Mouse (Mus musculus): ENCODE data around the gene Gm8271. TPM values are rescaled to one million over a fixed set of nuclear protein-coding genes. Genes with fewer than 3 reads are reported as not detected.
"Not testable (repeated sequence)": the region's sequence is repeated elsewhere in the genome, so short reads cannot be mapped to it uniquely, and the experiment has no call there.

The Gm8271 gene
- total RNA-seq (2017), result not detected in 2 replicates

GRCm38 (mm10) chr14:5185493-5185892 lies at the start of gene Gm8271:
TSS of gene Gm8271 (plus strand) at chr14:5185793.
- ATAC-seq (replicated peaks; ENCODE audit: low read depth, poor library complexity, severe bottlenecking), result not testable (repeated sequence)

DNA sequence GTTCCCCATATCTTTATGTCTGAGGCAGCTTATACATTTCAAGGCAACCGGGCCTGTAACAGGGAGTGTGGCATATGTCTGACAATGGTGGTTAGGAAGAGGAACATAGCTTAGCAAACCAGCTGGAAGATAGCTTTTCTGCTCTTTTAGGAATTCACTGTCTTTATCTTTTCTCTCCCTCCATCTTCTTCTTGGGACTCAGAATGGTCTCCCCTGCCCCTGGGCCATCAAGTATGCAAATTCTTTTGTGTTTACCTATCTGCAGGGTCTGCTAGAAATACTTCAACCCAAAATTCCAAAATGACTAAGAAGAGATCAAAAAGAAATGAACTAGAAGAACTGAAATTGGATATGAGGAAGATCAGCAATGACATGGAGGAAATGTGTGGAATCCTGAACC lies 21.4 kb upstream of the Gm8271 start, which contains the start of gene Gm3317:
Gene Gm3317, plus strand, starts transcription at position 301 of the 400 bp plus-strand sequence.
- ATAC-seq (replicated peaks; ENCODE audit: low read depth, poor library complexity, severe bottlenecking), result not testable (repeated sequence)

Other genes with a start within 250 kb of the Gm8271 start
- gene Gm8297, start 201.9 kb upstream of the Gm8271 start, total RNA-seq (2017), result not detected in 2 replicates
- gene Gm3298, start 169.9 kb upstream of the Gm8271 start, total RNA-seq (2017), result not detected in 2 replicates
- gene 4930555G01Rik, start 135.2 kb upstream of the Gm8271 start, total RNA-seq (2017), result not detected in 2 replicates
- gene Gm8281, start 114.8 kb upstream of the Gm8271 start, total RNA-seq (2017), result not detected in 2 replicates
- gene Gm8279, start 54.3 kb upstream of the Gm8271 start, total RNA-seq (2017), result not detected in 2 replicates
- gene Gm3317, start 21.3 kb upstream of the Gm8271 start, total RNA-seq (2017), result 0.87 TPM in 1 of 2 replicates, not detected in the other
- not detected in 2 replicates for gene Gm3526, start 74.8 kb downstream of the Gm8271 start, total RNA-seq (2017)
- gene Gm3542, start 149.1 kb downstream of the Gm8271 start, total RNA-seq (2017), result not detected in 2 replicates
- not detected in 2 replicates for gene Gm3500, start 203.3 kb downstream of the Gm8271 start, total RNA-seq (2017)

Measured in common myeloid progenitor, adult 5-6 weeks (primary cell).